Mouse (Mus musculus) brain, embryonic 14.5 days (tissue): ENCODE data around the gene Fam240a.

ENCODE experiments used
- CTCF ChIP-seq: fragments of 200-500 bp; IDR thresholded peaks from 2 replicates; pipeline ENCODE4 v1.5.1; 2012; ENCODE audit warnings: inconsistent platforms, mild to moderate bottlenecking, moderate library complexity, borderline replicate concordance; ENCODE audit not compliant: insufficient read depth, insufficient read length; ENCODE audit errors: extremely low read depth
- POLR2A ChIP-seq: fragments of 200-500 bp; IDR thresholded peaks from 2 replicates; pipeline ENCODE4 v1.6.1; 2012; ENCODE audit warnings: mild to moderate bottlenecking, inconsistent platforms, borderline replicate concordance; ENCODE audit not compliant: poor library complexity, insufficient read depth, insufficient read length, severe bottlenecking; ENCODE audit errors: extremely low read depth

- no peak for TF ChIP-seq CTCF
- TF ChIP-seq POLR2A, result no peak
Observed at GRCm38 (mm10) chr9:110963566-110964115, 47.0 kb upstream of the Fam240a start.
